Mouse (Mus musculus) C2C12 (cell line): ENCODE results near the gene Cabp1. TPM values are rescaled to one million over a fixed set of nuclear protein-coding genes. Genes with fewer than 3 reads are reported as not detected.
"Not testable (repeated sequence)": the region's sequence is repeated elsewhere in the genome, so short reads cannot be mapped to it uniquely, and the experiment has no call there.

Source experiments
- H3K27me3 ChIP-seq: one replicate; pipeline ENCODE4 v1.6.1; 2011; ENCODE audit not compliant: control insufficient read depth, insufficient read depth, insufficient read length
- H3K36me3 ChIP-seq: one replicate; pipeline ENCODE4 v1.6.1; 2011; ENCODE audit not compliant: control insufficient read depth, insufficient read depth
- H3K4me3 ChIP-seq: one replicate; pipeline ENCODE4 v1.5.1; 2011; ENCODE audit warnings: mild to moderate bottlenecking, control low read depth; ENCODE audit not compliant: poor library complexity, insufficient read depth, severe bottlenecking
- H3K79me2 ChIP-seq: one replicate; pipeline ENCODE4 v1.6.1; 2011; ENCODE audit not compliant: control insufficient read depth, insufficient read depth
- H3K79me3 ChIP-seq: one replicate; pipeline ENCODE4 v1.6.1; 2011; ENCODE audit warnings: low read depth, control low read depth
- H3ac ChIP-seq: one replicate; pipeline ENCODE3; 2011; ENCODE audit warnings: low read depth; ENCODE audit not compliant: control insufficient read depth, insufficient read length
- CEBPB ChIP-seq: IDR thresholded peaks from one replicate; pipeline ENCODE4 v1.6.1; 2011; ENCODE audit warnings: low read depth, mild to moderate bottlenecking, control low read depth, moderate library complexity
- CTCF ChIP-seq: IDR thresholded peaks from one replicate; pipeline ENCODE4 v1.5.1; 2011; ENCODE audit not compliant: control insufficient read depth, insufficient read depth, insufficient read length
- FOSL1 ChIP-seq: IDR thresholded peaks from one replicate; pipeline ENCODE4 v1.8.0; 2011; ENCODE audit warnings: mild to moderate bottlenecking, low read length; ENCODE audit not compliant: poor library complexity, insufficient read depth, severe bottlenecking
- MAX ChIP-seq: IDR thresholded peaks from one replicate; pipeline ENCODE4 v1.6.1; 2011; ENCODE audit warnings: mild to moderate bottlenecking, control low read depth
- MYOD1 ChIP-seq: IDR thresholded peaks from one replicate; pipeline ENCODE4 v1.6.1; 2011; ENCODE audit warnings: low read depth; ENCODE audit not compliant: control insufficient read depth, insufficient read length
- MYOG ChIP-seq: IDR thresholded peaks from one replicate; pipeline ENCODE4 v1.6.1; 2011; ENCODE audit not compliant: control insufficient read depth, insufficient read length; ENCODE audit errors: extremely low read depth
- USF1 ChIP-seq: IDR thresholded peaks from one replicate; pipeline ENCODE4 v1.6.1; 2011; ENCODE audit warnings: low read depth, mild to moderate bottlenecking, control low read depth, moderate library complexity
- polyA plus RNA-seq: library from polyadenylated mRNA; unstranded; fragments of >200 nt; fragmentation: generic; extraction: Trizol; gene quantifications from one replicate; pipeline ENCODE4 v1.2.1, GENCODE M21; 2012; ENCODE audit warnings: missing spikeins

Cabp1 gene
- polyA plus RNA-seq, 1 experiment: 0.12 TPM

GRCm38 (mm10) chr5:115149675-115150459, 44.3 kb downstream of the Cabp1 start:
- Histone ChIP-seq H3K27me3 (no peaks in the 10 kb centered on the region), H3ac (no peak overlapping the region), H3K36me3 (peaks cover 71% of the 10 kb centered on the region), H3K79me3 (peaks cover 33% of the 10 kb centered on the region), H3K79me2 (peaks cover 39% of the 10 kb centered on the region), H3K4me3 (no peak overlapping the region)
- no peak for TF ChIP-seq USF1
- no peak for TF ChIP-seq CTCF
- no peak for TF ChIP-seq MYOD1

GRCm38 (mm10) chr5:115148872-115149271, 45.3 kb downstream of the Cabp1 start:
- H3ac ChIP-seq, H3K4me3 ChIP-seq, H3K27me3 ChIP-seq: not testable (repeated sequence)
- Histone ChIP-seq H3K36me3 (peaks cover 64% of the 10 kb centered on the region), H3K79me3 (peaks cover 23% of the 10 kb centered on the region), H3K79me2 (peaks cover 29% of the 10 kb centered on the region)

GRCm38 (mm10) chr5:115148378-115148777, 45.8 kb downstream of the Cabp1 start:
- no peak overlapping the region for H3ac ChIP-seq
- H3K79me3 ChIP-seq: peaks cover 19% of the 10 kb centered on the region
- H3K79me2 ChIP-seq: peaks cover 25% of the 10 kb centered on the region
- TF ChIP-seq MYOD1 (no peak), USF1 (no peak), MAX (no peak), MYOG (no peak), CEBPB (no peak), CTCF (no peak), FOSL1 (no peak)
- H3K27me3 ChIP-seq: no peaks in the 10 kb centered on the region
- peaks cover 59% of the 10 kb centered on the region for H3K36me3 ChIP-seq
- no peak overlapping the region for H3K4me3 ChIP-seq

- peaks cover 15% of the 10 kb centered on the region for H3K79me2 ChIP-seq
- H3K36me3 ChIP-seq: peaks cover 52% of the 10 kb centered on the region
- H3K79me3 ChIP-seq: peaks cover 10% of the 10 kb centered on the region
- H3K4me3 ChIP-seq: no peak overlapping the region
- H3ac ChIP-seq: no peak overlapping the region
- no peaks in the 10 kb centered on the region for H3K27me3 ChIP-seq
- TF ChIP-seq CTCF: no peak
- no peak for TF ChIP-seq MYOG
- TF ChIP-seq CEBPB: no peak
- TF ChIP-seq MAX: no peak
- TF ChIP-seq FOSL1: no peak
- no peak for TF ChIP-seq MYOD1
- no peak for TF ChIP-seq USF1
Measured at GRCm38 (mm10) chr5:115147388-115147787, 46.8 kb downstream of the Cabp1 start.

- Histone ChIP-seq H3K79me3 (peaks cover 4% of the 10 kb centered on the region), H3K79me2 (peaks cover 8% of the 10 kb centered on the region), H3K36me3 (peaks cover 48% of the 10 kb centered on the region), H3ac (no peak overlapping the region), H3K4me3 (no peak overlapping the region), H3K27me3 (no peaks in the 10 kb centered on the region)
- no peak for TF ChIP-seq MYOD1
- TF ChIP-seq MYOG: no peak
- TF ChIP-seq CTCF: no peak
- TF ChIP-seq MAX: no peak
- no peak for TF ChIP-seq CEBPB
- TF ChIP-seq USF1: no peak
- no peak for TF ChIP-seq FOSL1
Measured at GRCm38 (mm10) chr5:115146747-115147130, 47.4 kb downstream of the Cabp1 start.

- H3K27me3 ChIP-seq: no peaks in the 10 kb centered on the region
- TF ChIP-seq MAX (no peak), CTCF (no peak), CEBPB (no peak), FOSL1 (no peak), MYOD1 (no peak), MYOG (no peak)
- peaks cover 48% of the 10 kb centered on the region for H3K36me3 ChIP-seq
- H3K79me3 ChIP-seq: no peaks in the 10 kb centered on the region
- no peak overlapping the region for H3ac ChIP-seq
- H3K79me2 ChIP-seq: peaks cover 2% of the 10 kb centered on the region
- no peak overlapping the region for H3K4me3 ChIP-seq
Measured at GRCm38 (mm10) chr5:115145976-115146746, 48.0 kb downstream of the Cabp1 start.
